Mouse (Mus musculus) heart, embryonic 16.5 days (tissue): Measurements from ENCODE around the gene Apbb2. TPM values are rescaled to one million over a fixed set of nuclear protein-coding genes. Genes with fewer than 3 reads are reported as not detected.

Experiments
- ATAC-seq: fragments of 200-750 bp; cut with Nextera tagmentation; replicated peaks from 2 replicates; pipeline ENCODE4 v1.8.0; 2017; ENCODE audit warnings: moderate number of reproducible peaks; ENCODE audit not compliant: insufficient read depth, low FRiP score; ENCODE audit errors: extremely low read depth
- H3K27ac ChIP-seq: fragments of 300-500 bp; sonication (generic); 2 replicates; pipeline ENCODE4 v1.5.1; 2014; ENCODE audit warnings: mild to moderate bottlenecking, low read length, control low read depth, moderate library complexity
- H3K27me3 ChIP-seq: fragments of 300-500 bp; sonication (generic); 2 replicates; pipeline ENCODE4 v1.6.1; 2014; ENCODE audit warnings: low read length, mixed read lengths; ENCODE audit not compliant: control insufficient read depth, insufficient read depth
- H3K36me3 ChIP-seq: fragments of 300-500 bp; sonication (generic); 2 replicates; pipeline ENCODE4 v1.6.1; 2014; ENCODE audit not compliant: control insufficient read depth, insufficient read depth
- H3K4me1 ChIP-seq: fragments of 300-500 bp; sonication (generic); 2 replicates; pipeline ENCODE4 v1.6.1; 2014; ENCODE audit warnings: low read length, mixed read lengths; ENCODE audit not compliant: control insufficient read depth, insufficient read depth
- H3K4me2 ChIP-seq: fragments of 300-500 bp; sonication (generic); 2 replicates; pipeline ENCODE4 v1.6.1; 2014; ENCODE audit warnings: low read depth, mild to moderate bottlenecking, control low read depth, low read length
- H3K4me3 ChIP-seq: fragments of 300-500 bp; sonication (generic); 2 replicates; pipeline ENCODE4 v1.5.1; 2014; ENCODE audit warnings: mild to moderate bottlenecking, control low read depth, low read length
- H3K9ac ChIP-seq: fragments of 300-500 bp; sonication (generic); 2 replicates; pipeline ENCODE4 v1.6.1; 2014; ENCODE audit warnings: low read length, control low read depth
- H3K9me3 ChIP-seq: fragments of 300-500 bp; sonication (generic); replicated peaks from 2 replicates; pipeline ENCODE4 v1.6.1; 2016; ENCODE audit warnings: low read length; ENCODE audit not compliant: control insufficient read depth
- WGBS: fragments of 180-500 bp; shearing (Covaris S2); extraction: QIAGEN DNeasy Blood & Tissue Kit; methylation state at CpG from one replicate; pipeline ENCODE4 v1.1.7; 2014; 5-methylcytosine and 5-hydroxymethylcytosine counted together
- polyA plus RNA-seq: library from polyadenylated mRNA; unstranded; fragments of >200 nt; fragmentation: Nextera tagmentation; extraction: Ambion mirVana; gene quantifications from 2 replicates; pipeline ENCODE4 v1.2.1, GENCODE M21; 2015

The Apbb2 gene
- polyA plus RNA-seq, 1 experiment from 2014 or later = 34.0 TPM

- Histone ChIP-seq H3K27me3 (no peaks in the 10 kb centered on the region), H3K36me3 (no peaks in the 10 kb centered on the region), H3K4me1 (peaks cover 45% of the 10 kb centered on the region), H3K4me3 (no peak overlapping the region), H3K9ac (no peak overlapping the region), H3K4me2 (no peak overlapping the region), H3K27ac (no peak overlapping the region), H3K9me3 (no peaks in the 10 kb centered on the region)
- 84% methylated on average over 10 of the region's 10 CpGs for WGBS
- ATAC-seq = no peak
These were observed 10.8 kb downstream of the Apbb2 start for GRCm38 (mm10) chr5:66607801-66608200.

- H3K9me3 ChIP-seq = no peaks in the 10 kb centered on the region
- no peaks in the 10 kb centered on the region for H3K27me3 ChIP-seq
- no peak overlapping the region for H3K27ac ChIP-seq
- no peak overlapping the region for H3K4me2 ChIP-seq
- WGBS = 70% methylated on average over 4 of the region's 4 CpGs
- H3K36me3 ChIP-seq = no peaks in the 10 kb centered on the region
- H3K4me3 ChIP-seq = no peak overlapping the region
- peaks cover 51% of the 10 kb centered on the region for H3K4me1 ChIP-seq
- no peak overlapping the region for H3K9ac ChIP-seq
- no peak for ATAC-seq
These were observed 11.4 kb downstream of the Apbb2 start for GRCm38 (mm10) chr5:66607201-66607600.

GRCm38 (mm10) chr5:66605636-66606035 is 12.9 kb downstream of the Apbb2 start:
- H3K4me3 ChIP-seq = no peak overlapping the region
- WGBS = 77% methylated on average over 11 of the region's 11 CpGs
- H3K27me3 ChIP-seq = no peaks in the 10 kb centered on the region
- H3K4me2 ChIP-seq = no peak overlapping the region
- H3K27ac ChIP-seq = no peak overlapping the region
- H3K9ac ChIP-seq = no peak overlapping the region
- H3K4me1 ChIP-seq = peaks cover 42% of the 10 kb centered on the region
- no peaks in the 10 kb centered on the region for H3K36me3 ChIP-seq
- no peak for ATAC-seq
- H3K9me3 ChIP-seq = peaks cover 2% of the 10 kb centered on the region; the same call in 1 of the 2 replicates

GRCm38 (mm10) chr5:66604423-66604822 is 14.2 kb downstream of the Apbb2 start:
- H3K27ac ChIP-seq = no peak overlapping the region; the same call in 1 of the 2 replicates

GRCm38 (mm10) chr5:66603746-66604145 is 14.8 kb downstream of the Apbb2 start:
- no peak for ATAC-seq
- Histone ChIP-seq H3K36me3 (no peaks in the 10 kb centered on the region), H3K4me3 (no peak overlapping the region), H3K4me1 (peaks cover 26% of the 10 kb centered on the region), H3K27ac (peak overlapping the region; percentile 62), H3K9ac (no peak overlapping the region), H3K4me2 (peak overlapping the region; percentile 22; the same call in 1 of the 2 replicates), H3K27me3 (no peaks in the 10 kb centered on the region), H3K9me3 (peaks cover 2% of the 10 kb centered on the region; the same call in 1 of the 2 replicates)
- WGBS = 26% methylated on average over 8 of the region's 8 CpGs

More at GRCm38 (mm10) chr5:66604423-66604822, 14.2 kb downstream of the Apbb2 start:
- no peak overlapping the region for H3K4me3 ChIP-seq
- H3K9ac ChIP-seq = no peak overlapping the region
- no peak overlapping the region for H3K4me2 ChIP-seq
- peaks cover 2% of the 10 kb centered on the region; the same call in 1 of the 2 replicates for H3K9me3 ChIP-seq
- no peaks in the 10 kb centered on the region for H3K27me3 ChIP-seq
- H3K36me3 ChIP-seq = no peaks in the 10 kb centered on the region
- no peak for ATAC-seq
- 84% methylated on average over 4 of the region's 4 CpGs for WGBS
- H3K4me1 ChIP-seq = peaks cover 32% of the 10 kb centered on the region

GRCm38 (mm10) chr5:66603223-66603622 is 15.4 kb downstream of the Apbb2 start:
- Histone ChIP-seq H3K27me3 (no peaks in the 10 kb centered on the region), H3K9me3 (peaks cover 2% of the 10 kb centered on the region; the same call in 1 of the 2 replicates), H3K27ac (peak overlapping the region; percentile 62), H3K4me2 (peak overlapping the region; percentile 22; the same call in 1 of the 2 replicates), H3K9ac (0 out of 2 replicates have a peak overlapping the region, but pooled peaks have one; percentile 24), H3K4me3 (no peak overlapping the region), H3K36me3 (no peaks in the 10 kb centered on the region), H3K4me1 (peaks cover 25% of the 10 kb centered on the region)
- 30% methylated on average over 7 of the region's 7 CpGs for WGBS
- peak; percentile 80 for ATAC-seq

GRCm38 (mm10) chr5:66602287-66602820 is 16.2 kb downstream of the Apbb2 start:
- Histone ChIP-seq H3K36me3 (no peaks in the 10 kb centered on the region), H3K4me2 (no peak overlapping the region), H3K4me3 (no peak overlapping the region), H3K27me3 (no peaks in the 10 kb centered on the region), H3K27ac (peak overlapping the region; percentile 62; the same call in 1 of the 2 replicates), H3K4me1 (peaks cover 18% of the 10 kb centered on the region), H3K9ac (no peak overlapping the region), H3K9me3 (peaks cover 2% of the 10 kb centered on the region; the same call in 1 of the 2 replicates)
- ATAC-seq = no peak
- 33% methylated on average over 9 of the region's 9 CpGs for WGBS

GRCm38 (mm10) chr5:66600415-66600814 is 18.2 kb downstream of the Apbb2 start:
- H3K9me3 ChIP-seq = peaks cover 2% of the 10 kb centered on the region; the same call in 1 of the 2 replicates
- no peak overlapping the region for H3K4me3 ChIP-seq
- no peak for ATAC-seq
- H3K4me1 ChIP-seq = peaks cover 18% of the 10 kb centered on the region
- no peaks in the 10 kb centered on the region for H3K36me3 ChIP-seq
- no peaks in the 10 kb centered on the region for H3K27me3 ChIP-seq
- H3K4me2 ChIP-seq = no peak overlapping the region
- no peak overlapping the region for H3K27ac ChIP-seq
- WGBS = 64% methylated on average over 8 of the region's 8 CpGs
- no peak overlapping the region for H3K9ac ChIP-seq

GRCm38 (mm10) chr5:66599888-66600287 is 18.7 kb downstream of the Apbb2 start:
- Histone ChIP-seq H3K27me3 (no peaks in the 10 kb centered on the region), H3K4me1 (peaks cover 18% of the 10 kb centered on the region), H3K9ac (no peak overlapping the region), H3K27ac (no peak overlapping the region), H3K4me3 (no peak overlapping the region), H3K36me3 (no peaks in the 10 kb centered on the region), H3K4me2 (no peak overlapping the region), H3K9me3 (peaks cover 2% of the 10 kb centered on the region; the same call in 1 of the 2 replicates)
- 65% methylated on average over 9 of the region's 9 CpGs for WGBS
- no peak for ATAC-seq
